Mouse (Mus musculus): Measurements from ENCODE around the gene Lrrc4c. TPM values are rescaled to one million over a fixed set of nuclear protein-coding genes. Genes with fewer than 3 reads are reported as not detected.

Lrrc4c gene
- polyA plus RNA-seq, 1 experiment from 2014 or later: 0.19 TPM

GRCm38 (mm10) chr2:96319201-96319600, 1.2 kb downstream of the Lrrc4c start:
- Histone ChIP-seq H3K36me3 (ENCODE audit: control insufficient read depth, insufficient read depth, low read length) (no peaks in the 10 kb centered on the region), H3K27ac (ENCODE audit: low read depth, low read length) (no peak overlapping the region), H3K27me3 (ENCODE audit: control insufficient read depth, insufficient read depth, low read length) (no peaks in the 10 kb centered on the region), H3K9ac (ENCODE audit: low read depth, low read length) (no peak overlapping the region), H3K4me3 (ENCODE audit: low read depth, low read length) (peak overlapping the region; percentile 16; the same call in 1 of the 2 replicates), H3K9me3 (replicated peaks; ENCODE audit: control insufficient read depth, low read length) (no peaks in the 10 kb centered on the region), H3K4me1 (ENCODE audit: control insufficient read depth, insufficient read depth, low read length) (no peaks in the 10 kb centered on the region; the same call in 1 of the 2 replicates), H3K4me2 (peak overlapping the region; percentile 57)
- 12% methylated on average over 8 of the region's 8 CpGs for WGBS (ENCODE audit: insufficient replicate concordance)
- ATAC-seq (replicated peaks; ENCODE audit: insufficient number of reproducible peaks, low FRiP score, low TSS enrichment): no peak

- Histone ChIP-seq H3K4me2 (peak overlapping the region; percentile 57), H3K36me3 (ENCODE audit: control insufficient read depth, insufficient read depth, low read length) (no peaks in the 10 kb centered on the region), H3K27ac (ENCODE audit: low read depth, low read length) (no peak overlapping the region), H3K4me1 (ENCODE audit: control insufficient read depth, insufficient read depth, low read length) (no peaks in the 10 kb centered on the region; the same call in 1 of the 2 replicates), H3K4me3 (ENCODE audit: low read depth, low read length) (peak overlapping the region; percentile 16), H3K9ac (ENCODE audit: low read depth, low read length) (no peak overlapping the region), H3K27me3 (ENCODE audit: control insufficient read depth, insufficient read depth, low read length) (no peaks in the 10 kb centered on the region), H3K9me3 (replicated peaks; ENCODE audit: control insufficient read depth, low read length) (no peaks in the 10 kb centered on the region)
- 23% methylated on average over 6 of the region's 6 CpGs for WGBS (ENCODE audit: insufficient replicate concordance)
- no peak for ATAC-seq (replicated peaks; ENCODE audit: insufficient number of reproducible peaks, low FRiP score, low TSS enrichment)
These were observed 1.7 kb downstream of the Lrrc4c start for GRCm38 (mm10) chr2:96319649-96320048.

- H3K4me2 ChIP-seq: no peak overlapping the region
- no peak for ATAC-seq (replicated peaks; ENCODE audit: insufficient number of reproducible peaks, low FRiP score, low TSS enrichment)
- H3K27ac ChIP-seq (ENCODE audit: low read depth, low read length): no peak overlapping the region
These were observed 16.7 kb downstream of the Lrrc4c start for GRCm38 (mm10) chr2:96334652-96335051.

GRCm38 (mm10) chr2:96337354-96337753, 19.4 kb downstream of the Lrrc4c start:
- no peak for ATAC-seq (replicated peaks; ENCODE audit: insufficient number of reproducible peaks, low FRiP score, low TSS enrichment)
- no peak overlapping the region for H3K4me2 ChIP-seq
- no peaks in the 10 kb centered on the region for H3K36me3 ChIP-seq (ENCODE audit: control insufficient read depth, insufficient read depth, low read length)

More at GRCm38 (mm10) chr2:96334652-96335051, 16.7 kb downstream of the Lrrc4c start:
- H3K9ac ChIP-seq (ENCODE audit: low read depth, low read length): no peak overlapping the region
- H3K4me1 ChIP-seq (ENCODE audit: control insufficient read depth, insufficient read depth, low read length): no peaks in the 10 kb centered on the region
- H3K9me3 ChIP-seq (replicated peaks; ENCODE audit: control insufficient read depth, low read length): no peaks in the 10 kb centered on the region
- H3K4me3 ChIP-seq (ENCODE audit: low read depth, low read length): no peak overlapping the region
- H3K27me3 ChIP-seq (ENCODE audit: control insufficient read depth, insufficient read depth, low read length): no peaks in the 10 kb centered on the region
- no peaks in the 10 kb centered on the region for H3K36me3 ChIP-seq (ENCODE audit: control insufficient read depth, insufficient read depth, low read length)
- WGBS (ENCODE audit: insufficient replicate concordance): 53% methylated on average over 3 of the region's 3 CpGs

GRCm38 (mm10) chr2:96401186-96401811, 83.3 kb downstream of the Lrrc4c start:
- Histone ChIP-seq H3K4me1 (ENCODE audit: control insufficient read depth, insufficient read depth, low read length) (no peaks in the 10 kb centered on the region), H3K4me2 (no peak overlapping the region), H3K27me3 (ENCODE audit: control insufficient read depth, insufficient read depth, low read length) (no peaks in the 10 kb centered on the region), H3K4me3 (ENCODE audit: low read depth, low read length) (no peak overlapping the region), H3K36me3 (ENCODE audit: control insufficient read depth, insufficient read depth, low read length) (no peaks in the 10 kb centered on the region), H3K27ac (ENCODE audit: low read depth, low read length) (no peak overlapping the region), H3K9me3 (replicated peaks; ENCODE audit: control insufficient read depth, low read length) (no peaks in the 10 kb centered on the region), H3K9ac (ENCODE audit: low read depth, low read length) (no peak overlapping the region)
- WGBS (ENCODE audit: insufficient replicate concordance): 79% methylated on average over 1 of the region's 1 CpGs
- ATAC-seq (replicated peaks; ENCODE audit: insufficient number of reproducible peaks, low FRiP score, low TSS enrichment): no peak

More at GRCm38 (mm10) chr2:96337354-96337753, 19.4 kb downstream of the Lrrc4c start:
- H3K9me3 ChIP-seq (replicated peaks; ENCODE audit: control insufficient read depth, low read length): no peaks in the 10 kb centered on the region
- H3K27me3 ChIP-seq (ENCODE audit: control insufficient read depth, insufficient read depth, low read length): no peaks in the 10 kb centered on the region
- 27% methylated on average over 1 of the region's 1 CpGs for WGBS (ENCODE audit: insufficient replicate concordance)
- H3K9ac ChIP-seq (ENCODE audit: low read depth, low read length): no peak overlapping the region
- H3K4me3 ChIP-seq (ENCODE audit: low read depth, low read length): no peak overlapping the region
- H3K4me1 ChIP-seq (ENCODE audit: control insufficient read depth, insufficient read depth, low read length): no peaks in the 10 kb centered on the region
- no peak overlapping the region for H3K27ac ChIP-seq (ENCODE audit: low read depth, low read length)

- Histone ChIP-seq H3K27me3 (ENCODE audit: control insufficient read depth, insufficient read depth, low read length) (no peaks in the 10 kb centered on the region), H3K36me3 (ENCODE audit: control insufficient read depth, insufficient read depth, low read length) (no peaks in the 10 kb centered on the region), H3K9me3 (replicated peaks; ENCODE audit: control insufficient read depth, low read length) (no peaks in the 10 kb centered on the region), H3K4me2 (no peak overlapping the region), H3K4me3 (ENCODE audit: low read depth, low read length) (no peak overlapping the region), H3K4me1 (ENCODE audit: control insufficient read depth, insufficient read depth, low read length) (no peaks in the 10 kb centered on the region), H3K9ac (ENCODE audit: low read depth, low read length) (no peak overlapping the region), H3K27ac (ENCODE audit: low read depth, low read length) (no peak overlapping the region)
- 72% methylated on average over 2 of the region's 2 CpGs for WGBS (ENCODE audit: insufficient replicate concordance)
- ATAC-seq (replicated peaks; ENCODE audit: insufficient number of reproducible peaks, low FRiP score, low TSS enrichment): no peak
These were observed 84.5 kb downstream of the Lrrc4c start for GRCm38 (mm10) chr2:96402514-96402913.

- WGBS (ENCODE audit: insufficient replicate concordance): 73% methylated on average over 8 of the region's 8 CpGs
- Histone ChIP-seq H3K9me3 (replicated peaks; ENCODE audit: control insufficient read depth, low read length) (no peaks in the 10 kb centered on the region), H3K4me1 (ENCODE audit: control insufficient read depth, insufficient read depth, low read length) (no peaks in the 10 kb centered on the region), H3K4me3 (ENCODE audit: low read depth, low read length) (no peak overlapping the region), H3K9ac (ENCODE audit: low read depth, low read length) (no peak overlapping the region), H3K27ac (ENCODE audit: low read depth, low read length) (no peak overlapping the region), H3K4me2 (no peak overlapping the region), H3K27me3 (ENCODE audit: control insufficient read depth, insufficient read depth, low read length) (no peaks in the 10 kb centered on the region), H3K36me3 (ENCODE audit: control insufficient read depth, insufficient read depth, low read length) (no peaks in the 10 kb centered on the region)
- no peak for ATAC-seq (replicated peaks; ENCODE audit: insufficient number of reproducible peaks, low FRiP score, low TSS enrichment)
These were observed 88.9 kb downstream of the Lrrc4c start for GRCm38 (mm10) chr2:96406856-96407255.

- Histone ChIP-seq H3K9me3 (replicated peaks; ENCODE audit: control insufficient read depth, low read length) (no peaks in the 10 kb centered on the region), H3K27me3 (ENCODE audit: control insufficient read depth, insufficient read depth, low read length) (no peaks in the 10 kb centered on the region), H3K4me3 (ENCODE audit: low read depth, low read length) (no peak overlapping the region), H3K36me3 (ENCODE audit: control insufficient read depth, insufficient read depth, low read length) (no peaks in the 10 kb centered on the region), H3K4me1 (ENCODE audit: control insufficient read depth, insufficient read depth, low read length) (no peaks in the 10 kb centered on the region), H3K27ac (ENCODE audit: low read depth, low read length) (no peak overlapping the region), H3K9ac (ENCODE audit: low read depth, low read length) (no peak overlapping the region), H3K4me2 (no peak overlapping the region)
- no peak for ATAC-seq (replicated peaks; ENCODE audit: insufficient number of reproducible peaks, low FRiP score, low TSS enrichment)
- WGBS (ENCODE audit: insufficient replicate concordance): 80% methylated on average over 1 of the region's 1 CpGs
These were observed 93.2 kb downstream of the Lrrc4c start for GRCm38 (mm10) chr2:96411182-96411581.

- no peaks in the 10 kb centered on the region for H3K9me3 ChIP-seq (replicated peaks; ENCODE audit: control insufficient read depth, low read length)
- ATAC-seq (replicated peaks; ENCODE audit: insufficient number of reproducible peaks, low FRiP score, low TSS enrichment): no peak
These were observed 143.6 kb downstream of the Lrrc4c start for GRCm38 (mm10) chr2:96461566-96461965.

More at GRCm38 (mm10) chr2:96461566-96461965, 143.6 kb downstream of the Lrrc4c start:
- H3K4me3 ChIP-seq (ENCODE audit: low read depth, low read length): no peak overlapping the region
- no peaks in the 10 kb centered on the region for H3K27me3 ChIP-seq (ENCODE audit: control insufficient read depth, insufficient read depth, low read length)
- H3K27ac ChIP-seq (ENCODE audit: low read depth, low read length): no peak overlapping the region
- H3K9ac ChIP-seq (ENCODE audit: low read depth, low read length): no peak overlapping the region
- H3K36me3 ChIP-seq (ENCODE audit: control insufficient read depth, insufficient read depth, low read length): no peaks in the 10 kb centered on the region
- no peak overlapping the region for H3K4me2 ChIP-seq
- H3K4me1 ChIP-seq (ENCODE audit: control insufficient read depth, insufficient read depth, low read length): no peaks in the 10 kb centered on the region

Measured in heart, embryonic 11.5 days (tissue).